Mouse (Mus musculus): ENCODE data around the gene Snf8. TPM values are rescaled to one million over a fixed set of nuclear protein-coding genes. Genes with fewer than 3 reads are reported as not detected.
A peak's percentile ranks its signal among the peaks of the same experiment; 100 is the strongest.

Gene Snf8
- total RNA-seq, 2 experiments from 2014 or later = 11.3 to 27.9 TPM

DNA sequence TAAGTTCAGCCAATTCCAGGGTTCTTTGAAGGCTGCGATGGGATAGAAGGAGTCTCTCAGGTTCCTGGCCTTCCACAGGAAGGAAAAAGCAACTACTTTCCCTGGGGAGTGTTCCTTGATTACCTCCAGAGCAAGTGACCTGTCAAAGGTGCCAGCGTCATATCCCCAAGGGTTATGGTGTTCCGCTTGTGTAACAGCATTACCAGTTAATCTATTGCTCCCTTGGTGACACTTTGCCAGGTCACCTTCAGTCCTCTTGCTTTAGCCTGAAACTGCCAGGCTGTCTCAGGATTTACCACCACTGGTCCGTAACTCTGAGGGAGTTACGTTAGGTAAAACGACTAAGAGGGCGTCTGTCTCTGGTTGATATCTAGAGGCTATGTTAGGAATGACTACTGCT lies 35.7 kb downstream of the Snf8 start:
- ATAC-seq (replicated peaks; ENCODE audit: low FRiP score, poor library complexity, severe bottlenecking) = no peak

DNA sequence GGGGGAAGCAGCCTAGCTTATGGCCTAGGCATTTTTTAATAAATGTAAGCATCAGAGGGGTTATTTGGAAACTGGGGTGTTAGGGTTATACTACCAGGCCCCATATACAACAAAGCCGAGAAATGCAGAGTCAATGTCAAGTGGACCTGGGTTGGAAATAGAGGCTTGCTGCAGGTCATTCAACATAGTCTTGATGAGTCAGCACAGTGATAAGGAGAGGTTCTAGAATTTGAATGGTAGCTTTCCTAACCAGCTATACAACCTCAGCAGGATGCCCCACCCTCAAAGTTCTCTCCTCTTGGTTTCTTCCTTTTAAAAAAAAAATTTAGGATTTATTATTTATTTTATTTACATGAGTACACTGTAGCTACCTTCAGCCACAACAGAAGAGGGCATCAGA lies 36.3 kb downstream of the Snf8 start:
- no peak for ATAC-seq (replicated peaks; ENCODE audit: low FRiP score, poor library complexity, severe bottlenecking)

DNA sequence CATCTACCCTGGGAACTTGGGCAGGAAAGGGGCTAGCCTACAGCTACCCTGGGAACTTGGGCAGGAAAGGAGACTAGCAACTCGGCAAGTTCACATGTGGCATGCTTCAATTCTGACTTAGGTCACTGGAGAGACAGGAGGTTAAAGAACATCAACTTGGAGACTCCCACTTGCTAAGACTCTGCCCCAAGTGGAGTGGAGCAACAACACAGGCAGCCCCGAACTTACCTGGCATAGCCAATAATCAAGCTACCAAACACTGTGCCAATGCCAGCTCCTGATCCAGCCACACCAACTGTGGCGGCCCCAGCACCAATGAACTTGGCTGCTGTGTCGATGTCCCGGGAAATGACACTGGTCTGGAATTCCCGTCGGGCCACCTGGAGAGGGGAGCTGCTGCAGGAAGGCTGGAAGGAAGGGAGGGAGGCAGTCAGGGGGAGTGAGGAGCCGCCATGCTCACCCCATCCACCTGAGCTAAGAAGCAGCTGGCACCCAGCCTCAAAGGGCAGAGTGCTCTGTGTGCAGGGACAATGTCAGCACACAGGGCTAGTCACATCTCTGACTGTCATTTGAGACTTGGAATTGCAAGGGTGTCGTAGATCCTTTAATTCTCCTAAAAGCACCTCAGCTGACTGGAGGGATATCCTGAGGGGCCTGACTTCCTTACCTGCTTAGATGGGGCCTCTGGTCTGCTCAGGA lies 38.8 kb downstream of the Snf8 start:
- ATAC-seq (replicated peaks; ENCODE audit: low FRiP score, poor library complexity, severe bottlenecking) = no peak

DNA sequence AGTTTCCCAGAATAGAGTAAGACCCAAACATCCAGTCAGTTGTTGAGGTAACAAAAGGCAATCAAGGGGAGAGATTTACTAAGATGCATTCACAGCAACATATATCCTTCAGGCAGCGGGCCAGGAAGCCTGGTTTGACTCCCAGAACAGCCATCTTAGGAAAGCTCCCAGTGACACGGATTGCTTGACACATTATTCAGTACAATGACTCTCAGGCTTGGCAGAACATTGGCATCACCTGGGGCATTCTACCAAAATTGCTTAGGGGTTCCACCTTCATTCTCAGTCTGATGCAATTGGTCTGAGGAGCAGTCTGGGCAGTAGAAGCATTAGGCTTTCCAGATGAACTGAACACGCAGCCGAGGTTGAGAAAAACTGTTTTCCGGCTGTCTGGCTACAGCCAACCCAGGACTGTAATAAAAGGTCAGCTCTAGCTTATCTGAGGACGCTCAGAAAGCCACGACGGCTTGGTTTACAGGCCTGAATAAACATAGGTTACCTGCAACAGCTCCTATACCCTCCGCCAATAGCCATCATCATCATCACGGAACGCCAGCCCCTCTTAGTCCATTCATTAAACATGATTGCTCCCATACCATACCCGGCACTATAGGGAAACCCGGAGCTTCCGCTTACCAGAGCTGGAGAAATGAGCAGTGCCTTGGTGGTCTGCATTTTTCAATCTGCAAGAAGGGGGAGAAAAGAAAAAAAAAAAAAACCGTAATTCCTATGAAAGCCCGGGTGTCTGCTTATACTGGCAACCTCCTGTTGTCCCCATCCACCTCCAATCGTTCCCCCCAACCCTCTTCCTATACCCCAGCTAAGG lies 39.9 kb downstream of the Snf8 start:
- no peak for ATAC-seq (replicated peaks; ENCODE audit: low FRiP score, poor library complexity, severe bottlenecking)

DNA sequence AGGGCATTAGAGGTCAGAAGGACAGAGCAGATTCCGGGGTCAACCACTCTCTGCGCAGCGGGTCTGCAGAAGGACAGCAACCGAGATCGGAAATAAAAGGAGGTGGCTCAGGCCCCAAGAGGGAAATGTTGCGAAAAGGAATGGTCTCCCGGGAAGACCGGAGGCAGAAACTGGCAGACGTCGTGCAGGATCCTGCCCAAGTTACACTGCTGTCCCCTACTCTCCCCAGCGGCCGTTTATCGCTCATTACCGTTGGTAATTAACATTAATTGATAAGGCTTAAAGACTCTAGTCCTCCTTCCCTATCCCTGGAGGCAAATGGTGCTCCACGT lies 40.5 kb downstream of the Snf8 start:
- peak; percentile 1 for ATAC-seq (replicated peaks; ENCODE audit: low FRiP score, poor library complexity, severe bottlenecking)

DNA sequence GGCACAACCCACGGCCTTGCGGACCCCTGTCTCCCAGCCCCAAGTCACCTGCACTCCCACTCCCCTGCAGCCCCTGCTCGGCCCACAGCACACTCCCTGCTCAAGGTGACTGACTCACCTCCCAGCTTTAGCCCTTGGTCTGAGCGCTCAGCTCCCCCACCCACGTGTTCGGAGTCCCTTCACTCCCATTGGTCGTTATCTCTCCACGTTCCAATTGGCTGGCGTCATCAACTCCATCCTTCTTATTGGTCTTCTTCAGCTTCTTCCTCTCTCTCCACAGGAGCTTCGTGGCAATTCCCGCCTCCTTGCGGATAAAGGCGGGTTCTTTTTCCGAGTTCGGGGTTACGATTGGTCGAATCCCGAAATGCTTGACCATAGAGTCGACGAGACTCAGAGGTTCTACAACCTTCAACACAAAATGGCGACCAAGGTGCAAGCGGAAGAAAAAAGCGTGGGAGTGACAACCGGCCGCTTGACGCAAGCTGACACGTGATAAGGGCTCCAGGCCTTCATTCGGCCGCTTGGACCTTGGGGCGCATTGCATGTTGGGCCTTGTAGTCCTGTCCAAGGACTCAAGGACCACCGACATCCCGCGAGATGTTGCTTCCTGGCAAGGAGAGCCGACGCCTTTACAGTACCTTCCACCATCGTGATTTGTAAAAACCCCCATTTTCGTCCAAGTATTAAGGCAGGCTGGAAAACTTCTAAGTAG lies 41.0 kb downstream of the Snf8 start, which contains the start of gene Atp5g1:
Atp5g1 (minus strand) TSS at position 162 of the 712 bp plus-strand sequence.
- peak; percentile 95 for ATAC-seq (replicated peaks; ENCODE audit: low FRiP score, poor library complexity, severe bottlenecking)

DNA sequence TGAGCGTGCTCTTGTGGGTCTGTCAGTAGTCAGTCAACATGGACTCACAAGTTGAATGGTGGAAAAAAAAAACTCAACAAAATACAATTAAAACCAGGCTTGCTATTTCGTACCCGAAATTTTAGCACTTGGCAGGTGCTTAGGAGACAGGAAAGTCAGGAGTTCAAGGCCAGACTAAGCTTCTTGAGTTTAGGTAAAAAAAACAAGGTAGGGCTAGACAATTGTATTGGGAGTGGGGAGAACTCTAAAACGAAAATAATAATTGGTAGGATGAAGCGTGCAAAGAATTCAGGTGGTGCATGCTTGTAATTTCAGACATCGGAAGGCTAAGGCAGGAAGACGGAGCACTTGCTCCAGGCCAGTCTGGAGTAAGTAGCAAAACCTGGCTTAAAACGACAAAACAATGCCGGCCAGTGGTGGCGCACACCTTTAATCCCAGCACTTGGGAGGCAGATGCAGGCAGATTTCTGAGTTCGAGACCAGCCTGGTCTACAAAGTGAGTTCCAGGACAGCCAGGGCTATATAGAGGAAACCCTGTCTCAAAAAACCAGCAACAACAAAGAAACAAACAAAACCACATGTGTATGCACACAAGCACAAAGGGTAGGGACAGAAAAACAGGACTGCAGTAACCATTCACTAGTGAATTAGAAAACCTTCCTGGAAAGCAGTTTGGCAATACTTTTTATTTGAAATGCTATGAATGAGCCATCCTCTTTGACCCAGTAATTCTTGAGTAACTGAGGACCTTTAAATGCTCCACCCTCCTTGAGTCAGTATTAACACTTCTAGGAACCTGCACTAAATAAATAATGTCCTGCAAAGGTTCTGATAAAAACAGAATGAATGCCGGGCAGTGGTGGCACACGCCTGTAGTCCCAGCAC lies 41.8 kb downstream of the Snf8 start:
- no peak for ATAC-seq (replicated peaks; ENCODE audit: low FRiP score, poor library complexity, severe bottlenecking)

DNA sequence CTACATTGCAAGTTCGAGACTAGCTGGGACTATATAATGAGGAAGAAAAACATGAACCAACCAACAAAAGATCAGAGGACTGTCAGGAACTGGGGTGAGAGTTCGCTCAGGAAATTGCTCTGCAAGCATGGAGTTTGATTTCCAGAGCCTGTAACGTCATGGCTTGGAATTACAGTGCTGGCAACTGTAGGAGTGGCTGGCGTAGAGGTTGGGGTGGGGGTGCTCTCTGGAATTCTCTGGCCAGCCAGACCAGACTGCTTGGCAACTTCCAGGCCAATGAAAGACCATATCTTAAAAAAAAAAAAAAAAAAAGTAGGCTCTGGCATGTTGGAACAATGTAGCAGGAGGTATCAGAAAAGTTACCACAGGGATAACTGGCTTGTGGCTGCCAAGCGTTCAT lies 46.1 kb downstream of the Snf8 start:
- no peak for ATAC-seq (replicated peaks; ENCODE audit: low FRiP score, poor library complexity, severe bottlenecking)

DNA sequence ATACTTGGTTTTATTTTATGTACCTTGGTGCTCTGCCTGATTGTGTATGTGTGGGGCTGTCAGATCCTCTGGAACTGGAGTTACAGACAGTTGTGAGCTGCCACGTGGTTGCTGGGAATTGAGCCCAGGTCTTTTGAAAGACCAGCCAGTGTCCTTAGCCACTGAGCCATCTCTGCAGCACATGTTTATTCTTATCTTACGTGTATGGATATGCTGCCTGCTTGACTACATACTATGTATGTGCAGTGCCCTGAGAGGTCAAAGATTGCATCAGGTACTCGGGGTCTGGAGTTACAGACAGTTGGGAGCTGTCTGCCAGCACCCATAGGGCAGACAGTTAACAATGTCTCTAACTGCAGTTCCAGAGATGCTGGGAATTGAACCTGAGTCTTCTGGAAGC lies 48.0 kb downstream of the Snf8 start:
- ATAC-seq (replicated peaks; ENCODE audit: low FRiP score, poor library complexity, severe bottlenecking) = no peak

DNA sequence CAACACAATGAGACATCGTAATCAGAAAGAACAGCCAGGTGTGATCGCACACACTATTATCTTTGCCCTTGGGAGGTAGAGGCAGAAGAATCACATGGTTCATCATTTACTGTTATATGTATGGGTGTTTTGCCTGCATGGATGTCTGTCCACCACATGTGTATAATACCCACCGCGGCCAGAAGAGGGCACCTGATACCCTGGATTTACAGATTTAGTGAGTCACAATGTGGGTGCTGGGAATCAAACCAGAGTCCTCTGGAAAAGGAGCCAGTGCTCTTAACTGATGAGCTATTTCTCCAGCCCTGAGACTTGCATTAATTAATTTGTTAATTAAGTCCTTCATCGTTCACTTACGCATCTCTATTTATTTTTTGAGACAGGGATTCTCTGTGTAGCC lies 53.3 kb downstream of the Snf8 start:
- ATAC-seq (replicated peaks; ENCODE audit: low FRiP score, poor library complexity, severe bottlenecking) = no peak

DNA sequence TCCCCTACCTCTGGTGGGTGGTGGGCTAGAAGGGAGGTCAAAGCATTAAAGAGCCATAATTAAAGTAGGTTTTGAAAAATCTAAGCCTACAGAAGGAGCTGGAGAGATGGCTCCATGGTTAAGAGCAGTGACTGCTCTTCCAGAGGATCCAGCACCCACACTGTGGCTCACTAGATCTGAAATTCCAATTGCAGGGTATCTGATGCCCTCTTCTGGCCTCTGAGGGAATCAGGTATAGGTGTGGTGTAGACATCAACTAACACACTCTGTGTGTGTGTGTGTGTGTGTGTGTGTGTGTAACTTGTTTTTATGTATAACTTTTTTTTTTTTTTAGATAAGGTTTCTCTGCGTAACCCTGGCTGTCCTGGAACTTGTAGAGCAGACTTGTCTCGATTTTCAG lies 56.4 kb downstream of the Snf8 start:
- no peak for ATAC-seq (replicated peaks; ENCODE audit: low FRiP score, poor library complexity, severe bottlenecking)

DNA sequence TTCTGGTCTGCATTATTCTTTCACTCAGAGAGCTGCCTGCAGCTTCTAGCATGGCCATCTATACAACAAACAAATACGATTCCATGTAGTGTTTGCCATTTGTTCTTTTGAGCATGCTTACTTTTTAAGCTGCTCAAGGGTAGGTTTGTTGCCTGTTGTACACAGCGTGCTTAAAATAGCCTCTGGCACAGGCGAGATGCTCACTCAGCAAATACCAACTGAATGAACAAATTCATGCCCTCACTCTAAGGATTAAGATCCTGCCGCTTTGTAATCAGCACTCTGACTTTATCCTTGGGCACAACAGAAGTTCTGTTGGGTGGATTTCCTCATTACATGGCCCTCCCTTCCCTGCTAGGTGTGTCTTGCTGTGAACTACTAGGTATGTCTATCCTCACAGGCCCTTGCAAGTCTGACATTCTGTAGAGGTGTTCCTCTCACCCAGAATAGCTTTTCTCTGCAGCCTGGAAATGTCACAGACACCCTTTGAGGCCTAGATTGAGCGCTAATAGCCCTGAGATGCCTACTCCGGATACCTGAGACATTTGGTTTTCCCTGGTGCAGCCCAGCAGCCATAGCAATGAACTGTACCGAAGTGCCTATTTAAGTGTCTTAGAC lies 58.1 kb downstream of the Snf8 start:
- ATAC-seq (replicated peaks; ENCODE audit: low FRiP score, poor library complexity, severe bottlenecking) = no peak; the same call in 1 of the 2 replicates

DNA sequence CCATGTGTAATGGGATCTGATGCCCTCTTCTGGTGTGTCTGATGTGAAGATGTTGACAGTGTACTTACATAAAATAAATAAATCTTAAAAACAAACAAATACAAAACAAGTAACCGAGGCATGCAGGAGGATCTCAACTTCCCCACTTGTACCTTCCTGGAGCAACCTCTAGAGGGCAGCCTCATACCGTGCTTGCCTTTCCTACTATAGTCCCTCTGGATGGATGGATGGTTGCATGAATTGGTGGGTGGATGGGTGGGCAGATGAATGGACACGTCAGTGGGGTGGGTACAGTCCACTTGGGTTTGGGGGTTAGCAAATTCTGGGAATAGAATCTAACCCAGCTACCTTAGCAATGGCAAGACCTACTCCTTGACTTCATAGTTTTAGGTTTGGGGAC lies 58.7 kb downstream of the Snf8 start:
- peak; percentile 82 for ATAC-seq (replicated peaks; ENCODE audit: low FRiP score, poor library complexity, severe bottlenecking)

Other genes starting within 250 kb of the Snf8 start
- 71.9 and 86.1 TPM in 2 replicates for gene Phospho1, start 210.4 kb upstream of the Snf8 start, total RNA-seq (2015; ENCODE audit: low replicate concordance)
- gene Phospho1, start 210.4 kb upstream of the Snf8 start, total RNA-seq (2017; ENCODE audit: low replicate concordance) = 54.2 and 57.9 TPM in 2 replicates
- gene Gngt2, start 197.7 kb upstream of the Snf8 start, total RNA-seq (2015; ENCODE audit: low replicate concordance) = 9.8 and 15.0 TPM in 2 replicates
- gene Gngt2, start 197.7 kb upstream of the Snf8 start, total RNA-seq (2017; ENCODE audit: low replicate concordance) = 9.4 and 13.0 TPM in 2 replicates
- gene Abi3, start 192.4 kb upstream of the Snf8 start, total RNA-seq (2015; ENCODE audit: low replicate concordance) = 4.8 and 6.7 TPM in 2 replicates
- 3.5 and 5.5 TPM in 2 replicates for gene Abi3, start 192.4 kb upstream of the Snf8 start, total RNA-seq (2017; ENCODE audit: low replicate concordance)
- not detected in 2 replicates for gene B4galnt2, start 120.0 kb upstream of the Snf8 start, total RNA-seq (2015; ENCODE audit: low replicate concordance)
- gene B4galnt2, start 120.0 kb upstream of the Snf8 start, total RNA-seq (2017; ENCODE audit: low replicate concordance) = not detected in 2 replicates
- gene Igf2bp1, start 28.9 kb upstream of the Snf8 start, total RNA-seq (2015; ENCODE audit: low replicate concordance) = not detected in 2 replicates
- not detected in 2 replicates for gene Igf2bp1, start 28.9 kb upstream of the Snf8 start, total RNA-seq (2017; ENCODE audit: low replicate concordance)
- gene Gip, start 10.3 kb upstream of the Snf8 start, total RNA-seq (2015; ENCODE audit: low replicate concordance) = not detected in 2 replicates
- not detected in 2 replicates for gene Gip, start 10.3 kb upstream of the Snf8 start, total RNA-seq (2017; ENCODE audit: low replicate concordance)
- 7.1 TPM in 2 replicates for gene Ube2z, start 30.5 kb downstream of the Snf8 start, total RNA-seq (2015; ENCODE audit: low replicate concordance)
- 9.2 and 10.3 TPM in 2 replicates for gene Ube2z, start 30.5 kb downstream of the Snf8 start, total RNA-seq (2017; ENCODE audit: low replicate concordance)
- 127 and 128 TPM in 2 replicates for gene Atp5g1, start 40.8 kb downstream of the Snf8 start, total RNA-seq (2015; ENCODE audit: low replicate concordance)
- 4.8 and 21.7 TPM in 2 replicates for gene Atp5g1, start 40.8 kb downstream of the Snf8 start, total RNA-seq (2017; ENCODE audit: low replicate concordance)
- not detected in 2 replicates for gene Calcoco2, start 77.1 kb downstream of the Snf8 start, total RNA-seq (2015; ENCODE audit: low replicate concordance)
- 0.17 TPM in 1 of 2 replicates, not detected in the other for gene Calcoco2, start 77.1 kb downstream of the Snf8 start, total RNA-seq (2017; ENCODE audit: low replicate concordance)
- gene Ttll6, start 98.9 kb downstream of the Snf8 start, total RNA-seq (2015; ENCODE audit: low replicate concordance) = not detected in 2 replicates
- gene Ttll6, start 98.9 kb downstream of the Snf8 start, total RNA-seq (2017; ENCODE audit: low replicate concordance) = not detected in 2 replicates
- gene Hoxb13, start 159.4 kb downstream of the Snf8 start, total RNA-seq (2015; ENCODE audit: low replicate concordance) = not detected in 2 replicates
- not detected in 2 replicates for gene Hoxb13, start 159.4 kb downstream of the Snf8 start, total RNA-seq (2017; ENCODE audit: low replicate concordance)
- not detected in 2 replicates for gene Hoxb9, start 236.6 kb downstream of the Snf8 start, total RNA-seq (2015; ENCODE audit: low replicate concordance)
- 0.56 TPM in 1 of 2 replicates, not detected in the other for gene Hoxb9, start 236.6 kb downstream of the Snf8 start, total RNA-seq (2017; ENCODE audit: low replicate concordance)
- not detected in 2 replicates for gene Hoxb8, start 247.0 kb downstream of the Snf8 start, total RNA-seq (2015; ENCODE audit: low replicate concordance)
- not detected in 2 replicates for gene Hoxb8, start 247.0 kb downstream of the Snf8 start, total RNA-seq (2017; ENCODE audit: low replicate concordance)